Mouse (Mus musculus) left cerebral cortex, adult 8-10 months (tissue): ENCODE measurements at regions not wholly inside any gene's neighbourhood (a gene's known extent, or its start where the extent isn't known, plus 50 kb on each side); places are given as distances from the start of the nearest gene placed in this dataset.

Experiments
- DNase-seq, 2 experiments: peaks; one replicate each; pipeline ENCODE4 v3.0.0; 2022; ENCODE audit warnings: low spot score in 2 of 2

GRCm38 (mm10) chr7:37089726-37090125 is 391.8 kb downstream of the Tshz3 start:
- no peak for DNase-seq

GRCm38 (mm10) chr7:37092572-37092971 is 394.7 kb downstream of the Tshz3 start:
- DNase-seq, result no peak

- DNase-seq, result no peak
Measured at GRCm38 (mm10) chr7:37093721-37094120, 395.8 kb downstream of the Tshz3 start.

GRCm38 (mm10) chr7:37095839-37096238 is 397.9 kb downstream of the Tshz3 start:
- DNase-seq, result no peak

- DNase-seq, result no peak
Measured at GRCm38 (mm10) chr7:37096291-37096690, 398.4 kb downstream of the Tshz3 start.

- DNase-seq, result no peak
Measured at GRCm38 (mm10) chr7:37098950-37099349, 401.0 kb downstream of the Tshz3 start.

- DNase-seq, result no peak
Measured at GRCm38 (mm10) chr7:37104671-37105070, 406.8 kb downstream of the Tshz3 start.

GRCm38 (mm10) chr7:37111071-37111470 is 413.2 kb downstream of the Tshz3 start:
- DNase-seq, result no peak

- DNase-seq, result no peak
Measured at GRCm38 (mm10) chr7:37120776-37121175, 422.9 kb downstream of the Tshz3 start.

GRCm38 (mm10) chr7:37140191-37140590 is 442.3 kb downstream of the Tshz3 start:
- no peak for DNase-seq

- no peak for DNase-seq
Measured at GRCm38 (mm10) chr7:37142780-37143179, 444.9 kb downstream of the Tshz3 start.

- DNase-seq, result no peak
Measured at GRCm38 (mm10) chr7:37144303-37144702, 446.4 kb downstream of the Tshz3 start.

- no peak for DNase-seq
Measured at GRCm38 (mm10) chr7:37149711-37150110, 451.8 kb downstream of the Tshz3 start.

GRCm38 (mm10) chr7:37159801-37160200 is 461.9 kb downstream of the Tshz3 start:
- no peak for DNase-seq

GRCm38 (mm10) chr7:37168883-37169282 is 471.0 kb downstream of the Tshz3 start:
- DNase-seq, result no peak

GRCm38 (mm10) chr7:37175746-37176145 is 477.8 kb downstream of the Tshz3 start:
- no peak for DNase-seq

GRCm38 (mm10) chr7:37178256-37178655 is 480.3 kb downstream of the Tshz3 start:
- no peak for DNase-seq

- no peak for DNase-seq
Measured at GRCm38 (mm10) chr7:37179907-37180306, 482.0 kb downstream of the Tshz3 start.

- DNase-seq, result no peak
Measured at GRCm38 (mm10) chr7:37180416-37180815, 482.5 kb downstream of the Tshz3 start.

- no peak for DNase-seq
Measured at GRCm38 (mm10) chr7:37181109-37181508, 483.2 kb downstream of the Tshz3 start.

- no peak for DNase-seq
Measured at GRCm38 (mm10) chr7:37192536-37192935, 494.6 kb downstream of the Tshz3 start.

- no peak for DNase-seq
Measured at GRCm38 (mm10) chr7:37204800-37205199, 506.9 kb downstream of the Tshz3 start.

- no peak for DNase-seq
Measured at GRCm38 (mm10) chr7:37208305-37208704, 510.4 kb downstream of the Tshz3 start.

- DNase-seq, result no peak
Measured at GRCm38 (mm10) chr7:37213751-37214181, 515.8 kb downstream of the Tshz3 start.
